Mouse (Mus musculus): ENCODE results near the gene Metap1. TPM values are rescaled to one million over a fixed set of nuclear protein-coding genes. Genes with fewer than 3 reads are reported as not detected.

Gene Metap1
- total and polyA plus RNA-seq, 3 experiments: 57.4 to 96.3 (median 71.0) TPM

GRCm38 (mm10) chr3:138419369-138419768 is 69.9 kb downstream of the Metap1 start:
- no peaks in the 10 kb centered on the region for H3K36me3 ChIP-seq (ENCODE audit: control insufficient read depth in 1 of 2, insufficient read depth in 2 of 2, low read length in 2 of 2)
- DNase-seq (ENCODE audit: low read depth, low spot score): no peak
- no peaks in the 10 kb centered on the region for H3K9me3 ChIP-seq (replicated peaks; ENCODE audit: insufficient read depth, low read length)
- H3K79me2 ChIP-seq (ENCODE audit: control insufficient read depth, insufficient read depth, low read length, poor library complexity): no peaks in the 10 kb centered on the region
- peaks cover 16 to 21% of the 10 kb centered on the region in 2 experiments for H3K27me3 ChIP-seq (ENCODE audit: control insufficient read depth in 1 of 2, insufficient read depth in 2 of 2, low read length in 2 of 2)
- no peak overlapping the region for H3K9ac ChIP-seq (ENCODE audit: control insufficient read depth, low read depth, low read length, poor library complexity, severe bottlenecking)
- H3K4me1 ChIP-seq (ENCODE audit: control insufficient read depth in 1 of 2, insufficient read depth in 2 of 2, low read length in 2 of 2): no peaks in the 10 kb centered on the region
- TF ChIP-seq MAFK (IDR thresholded peaks at IDR 0.05; ENCODE audit: borderline replicate concordance, low read depth, low read length) (no peak), NRF1 (IDR thresholded peaks at IDR 0.05; ENCODE audit: insufficient read depth, low read depth, low read length, poor library complexity, severe bottlenecking) (no peak), TBP (IDR thresholded peaks at IDR 0.05; ENCODE audit: low read depth, low read length) (no peak), ZC3H11A (IDR thresholded peaks at IDR 0.05; ENCODE audit: low read depth, low read length) (no peak), MAZ (IDR thresholded peaks at IDR 0.05; ENCODE audit: low read depth, low read length) (no peak), USF1 (IDR thresholded peaks at IDR 0.05; ENCODE audit: low read depth, low read length) (no peak), ZNF384 (IDR thresholded peaks at IDR 0.05; ENCODE audit: low read depth, low read length) (no peak), MAX (IDR thresholded peaks at IDR 0.05; ENCODE audit: low read length) (no peak), MYB (IDR thresholded peaks at IDR 0.05; ENCODE audit: low read depth, low read length) (no peak), CHD2 (IDR thresholded peaks at IDR 0.05; ENCODE audit: low read length) (no peak), POLR2A (IDR thresholded peaks at IDR 0.05; ENCODE audit: control insufficient read depth in 1 of 2, insufficient read depth in 1 of 2, low read depth in 1 of 2, low read length in 2 of 2, poor library complexity in 1 of 2) (no peak), MEF2A (IDR thresholded peaks at IDR 0.05; ENCODE audit: extremely low read depth, insufficient replicate concordance, low read depth, low read length, poor library complexity, severe bottlenecking) (no peak), ZMIZ1 (IDR thresholded peaks at IDR 0.05; ENCODE audit: low read depth, low read length) (no peak), MYC (IDR thresholded peaks at IDR 0.05; ENCODE audit: low read depth, low read length) (no peak), KAT2A (conservative IDR thresholded peaks at IDR 0.05; ENCODE audit: low read depth, low read length) (no peak)
- H3K4me3 ChIP-seq (ENCODE audit: control insufficient read depth in 1 of 2, insufficient read depth in 1 of 2, low read depth in 2 of 2, low read length in 2 of 2): no peak overlapping the region
- H3K27ac ChIP-seq (ENCODE audit: control insufficient read depth, low read depth, low read length): no peak overlapping the region

DNA sequence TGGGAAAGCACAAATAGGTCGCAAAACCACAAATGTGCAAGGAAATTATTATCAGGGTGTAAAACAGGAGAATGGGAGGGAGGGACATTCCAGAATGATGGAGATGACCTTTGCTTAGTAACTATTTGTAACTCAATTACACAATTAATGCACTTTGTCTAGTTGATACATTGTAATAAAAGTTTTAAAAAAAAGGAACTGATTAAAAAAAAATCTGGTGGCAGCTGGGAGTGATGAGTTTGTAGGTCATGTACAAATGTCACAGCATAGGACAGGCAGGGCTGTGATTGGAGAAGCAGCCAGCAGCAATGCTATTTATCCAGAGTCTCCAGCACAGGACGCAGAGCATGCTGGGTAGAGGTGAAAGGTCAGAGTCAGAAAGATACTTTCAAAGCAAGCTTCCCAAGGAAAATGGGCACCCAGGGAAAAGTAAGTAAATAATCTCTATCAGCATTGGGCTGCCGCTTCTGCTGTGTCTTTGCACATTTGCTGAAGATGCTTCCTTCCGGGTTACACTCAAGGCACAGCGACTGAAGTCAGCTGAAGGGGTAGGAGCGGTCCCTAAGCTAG is 74.1 kb downstream of the Metap1 start, which contains the start of gene Adh4:
Adh4 (plus strand) TSS at position 346 of the 570 bp plus-strand sequence.
- H3K79me2 ChIP-seq (ENCODE audit: control insufficient read depth, insufficient read depth, low read length, poor library complexity): no peaks in the 10 kb centered on the region
- no peaks in the 10 kb centered on the region for H3K4me1 ChIP-seq (ENCODE audit: control insufficient read depth in 1 of 2, insufficient read depth in 2 of 2, low read length in 2 of 2)
- H3K27ac ChIP-seq (ENCODE audit: control insufficient read depth, low read depth, low read length): no peak within 1 kb of the TSS
- no peaks in the 10 kb centered on the region for H3K36me3 ChIP-seq (ENCODE audit: control insufficient read depth in 1 of 2, insufficient read depth in 2 of 2, low read length in 2 of 2)
- DNase-seq (ENCODE audit: low read depth, low spot score): peak; percentile 38
- 0 out of 2 replicates have a peak within 1 kb of the TSS, but pooled peaks have one; percentile 9 for H3K9ac ChIP-seq (ENCODE audit: control insufficient read depth, low read depth, low read length, poor library complexity, severe bottlenecking)
- peak within 1 kb of the TSS; percentile 22 to 39; a peak in 2 of 4 replicates for H3K4me3 ChIP-seq (ENCODE audit: control insufficient read depth in 1 of 2, insufficient read depth in 1 of 2, low read depth in 2 of 2, low read length in 2 of 2)
- H3K9me3 ChIP-seq (replicated peaks; ENCODE audit: insufficient read depth, low read length): no peaks in the 10 kb centered on the region
- TF ChIP-seq CHD1 (IDR thresholded peaks at IDR 0.05; ENCODE audit: low read depth, low read length) (no peak), ZMIZ1 (IDR thresholded peaks at IDR 0.05; ENCODE audit: low read depth, low read length) (no peak), NELFE (IDR thresholded peaks at IDR 0.05; ENCODE audit: low read depth, low read length) (no peak)
- H3K27me3 ChIP-seq (ENCODE audit: control insufficient read depth in 1 of 2, insufficient read depth in 2 of 2, low read length in 2 of 2): peaks cover 15 to 23% of the 10 kb centered on the region in 2 experiments

Measured in MEL (cell line).